Mouse (Mus musculus): ENCODE measurements around the gene Rasd1. TPM values are rescaled to one million over a fixed set of nuclear protein-coding genes. Genes with fewer than 3 reads are reported as not detected.

The Rasd1 gene
- polyA plus RNA-seq, 1 experiment from 2014 or later: 1.2 TPM

- H3K27me3 ChIP-seq (ENCODE audit: control insufficient read depth, insufficient read depth, low read length): peaks cover 16% of the 10 kb centered on the region
- DNase-seq (ENCODE audit: low spot score) (peak; percentile 46), ATAC-seq (ENCODE audit: insufficient read depth, low FRiP score, low TSS enrichment) (no peak)
- peak overlapping the region; percentile 82 for H3K4me2 ChIP-seq (ENCODE audit: low read depth)
- WGBS: 2% methylated on average over 33 of the region's 33 CpGs
- peak overlapping the region; percentile 35 for H3K4me3 ChIP-seq (ENCODE audit: low read depth, low read length)
- peaks cover 13% of the 10 kb centered on the region for H3K4me1 ChIP-seq (ENCODE audit: control insufficient read depth, insufficient read depth, low read length)
- H3K27ac ChIP-seq (ENCODE audit: low read depth, low read length): no peak overlapping the region
- no peaks in the 10 kb centered on the region for H3K36me3 ChIP-seq (ENCODE audit: control insufficient read depth, insufficient read depth, low read length)
- H3K9ac ChIP-seq (ENCODE audit: low read length): peak overlapping the region; percentile 22
- no peaks in the 10 kb centered on the region for H3K9me3 ChIP-seq (ENCODE audit: control insufficient read depth, low read length)
These were observed 483 bp downstream of the Rasd1 start for GRCm38 (mm10) chr11:59964163-59964758.

GRCm38 (mm10) chr11:59963364-59964162 lies 1.2 kb downstream of the Rasd1 start:
- DNase-seq (ENCODE audit: low spot score) (no peak), ATAC-seq (ENCODE audit: insufficient read depth, low FRiP score, low TSS enrichment) (no peak)
- H3K27me3 ChIP-seq (ENCODE audit: control insufficient read depth, insufficient read depth, low read length): peaks cover 16% of the 10 kb centered on the region
- H3K4me2 ChIP-seq (ENCODE audit: low read depth): peak overlapping the region; percentile 82
- H3K36me3 ChIP-seq (ENCODE audit: control insufficient read depth, insufficient read depth, low read length): no peaks in the 10 kb centered on the region
- peaks cover 13% of the 10 kb centered on the region for H3K4me1 ChIP-seq (ENCODE audit: control insufficient read depth, insufficient read depth, low read length)
- H3K9me3 ChIP-seq (ENCODE audit: control insufficient read depth, low read length): no peaks in the 10 kb centered on the region
- H3K27ac ChIP-seq (ENCODE audit: low read depth, low read length): no peak overlapping the region
- peak overlapping the region; percentile 35 for H3K4me3 ChIP-seq (ENCODE audit: low read depth, low read length)
- WGBS: 7% methylated on average over 34 of the region's 34 CpGs
- H3K9ac ChIP-seq (ENCODE audit: low read length): peak overlapping the region; percentile 22; the same call in 1 of the 2 replicates

GRCm38 (mm10) chr11:59962590-59962989 lies 2.2 kb downstream of the Rasd1 start:
- DNase-seq (ENCODE audit: low spot score) (no peak), ATAC-seq (ENCODE audit: insufficient read depth, low FRiP score, low TSS enrichment) (no peak)
- 74% methylated on average over 3 of the region's 3 CpGs for WGBS
- no peak overlapping the region for H3K4me3 ChIP-seq (ENCODE audit: low read depth, low read length)
- H3K27me3 ChIP-seq (ENCODE audit: control insufficient read depth, insufficient read depth, low read length): peaks cover 16% of the 10 kb centered on the region
- H3K4me2 ChIP-seq (ENCODE audit: low read depth): no peak overlapping the region
- H3K9me3 ChIP-seq (ENCODE audit: control insufficient read depth, low read length): no peaks in the 10 kb centered on the region
- no peaks in the 10 kb centered on the region for H3K36me3 ChIP-seq (ENCODE audit: control insufficient read depth, insufficient read depth, low read length)
- H3K9ac ChIP-seq (ENCODE audit: low read length): no peak overlapping the region
- no peak overlapping the region for H3K27ac ChIP-seq (ENCODE audit: low read depth, low read length)
- H3K4me1 ChIP-seq (ENCODE audit: control insufficient read depth, insufficient read depth, low read length): peaks cover 13% of the 10 kb centered on the region

GRCm38 (mm10) chr11:59961338-59961875 lies 3.3 kb downstream of the Rasd1 start:
- 91% methylated on average over 9 of the region's 9 CpGs for WGBS
- H3K9ac ChIP-seq (ENCODE audit: low read length): no peak overlapping the region
- no peak for DNase-seq (ENCODE audit: low spot score)
- no peaks in the 10 kb centered on the region for H3K9me3 ChIP-seq (ENCODE audit: control insufficient read depth, low read length)
- no peaks in the 10 kb centered on the region for H3K36me3 ChIP-seq (ENCODE audit: control insufficient read depth, insufficient read depth, low read length)
- H3K4me1 ChIP-seq (ENCODE audit: control insufficient read depth, insufficient read depth, low read length): peaks cover 13% of the 10 kb centered on the region
- peaks cover 16% of the 10 kb centered on the region for H3K27me3 ChIP-seq (ENCODE audit: control insufficient read depth, insufficient read depth, low read length)
- no peak overlapping the region for H3K4me3 ChIP-seq (ENCODE audit: low read depth, low read length)
- H3K4me2 ChIP-seq (ENCODE audit: low read depth): no peak overlapping the region
- no peak overlapping the region for H3K27ac ChIP-seq (ENCODE audit: low read depth, low read length)
- ATAC-seq (ENCODE audit: insufficient read depth, low FRiP score, low TSS enrichment): no peak

GRCm38 (mm10) chr11:59960476-59961337 lies 4.0 kb downstream of the Rasd1 start:
- H3K4me1 ChIP-seq (ENCODE audit: control insufficient read depth, insufficient read depth, low read length): peaks cover 13% of the 10 kb centered on the region
- no peaks in the 10 kb centered on the region for H3K36me3 ChIP-seq (ENCODE audit: control insufficient read depth, insufficient read depth, low read length)
- no peaks in the 10 kb centered on the region for H3K9me3 ChIP-seq (ENCODE audit: control insufficient read depth, low read length)
- no peak overlapping the region for H3K27ac ChIP-seq (ENCODE audit: low read depth, low read length)
- H3K4me2 ChIP-seq (ENCODE audit: low read depth): no peak overlapping the region
- DNase-seq (ENCODE audit: low spot score): no peak
- 93% methylated on average over 20 of the region's 20 CpGs for WGBS
- H3K4me3 ChIP-seq (ENCODE audit: low read depth, low read length): no peak overlapping the region
- H3K27me3 ChIP-seq (ENCODE audit: control insufficient read depth, insufficient read depth, low read length): peaks cover 16% of the 10 kb centered on the region
- no peak for ATAC-seq (ENCODE audit: insufficient read depth, low FRiP score, low TSS enrichment)
- H3K9ac ChIP-seq (ENCODE audit: low read length): no peak overlapping the region

GRCm38 (mm10) chr11:59959453-59959852 lies 5.3 kb downstream of the Rasd1 start:
- peaks cover 16% of the 10 kb centered on the region for H3K27me3 ChIP-seq (ENCODE audit: control insufficient read depth, insufficient read depth, low read length)
- H3K4me1 ChIP-seq (ENCODE audit: control insufficient read depth, insufficient read depth, low read length): peaks cover 13% of the 10 kb centered on the region
- no peak overlapping the region for H3K4me3 ChIP-seq (ENCODE audit: low read depth, low read length)
- no peak for DNase-seq (ENCODE audit: low spot score)
- no peak overlapping the region for H3K9ac ChIP-seq (ENCODE audit: low read length)
- whole genome bisulfite sequencing: 84% methylated on average over 4 of the region's 4 CpGs
- H3K9me3 ChIP-seq (ENCODE audit: control insufficient read depth, low read length): no peaks in the 10 kb centered on the region
- no peak for ATAC-seq (ENCODE audit: insufficient read depth, low FRiP score, low TSS enrichment)
- H3K4me2 ChIP-seq (ENCODE audit: low read depth): no peak overlapping the region
- H3K36me3 ChIP-seq (ENCODE audit: control insufficient read depth, insufficient read depth, low read length): no peaks in the 10 kb centered on the region
- H3K27ac ChIP-seq (ENCODE audit: low read depth, low read length): no peak overlapping the region

- no peaks in the 10 kb centered on the region for H3K27me3 ChIP-seq (ENCODE audit: control insufficient read depth, insufficient read depth, low read length)
- H3K36me3 ChIP-seq (ENCODE audit: control insufficient read depth, insufficient read depth, low read length): no peaks in the 10 kb centered on the region
- no peak for DNase-seq (ENCODE audit: low spot score)
- H3K4me1 ChIP-seq (ENCODE audit: control insufficient read depth, insufficient read depth, low read length): no peaks in the 10 kb centered on the region
- WGBS: 77% methylated on average over 6 of the region's 6 CpGs
- H3K9me3 ChIP-seq (ENCODE audit: control insufficient read depth, low read length): no peaks in the 10 kb centered on the region
- no peak overlapping the region for H3K4me2 ChIP-seq (ENCODE audit: low read depth)
- no peak overlapping the region for H3K4me3 ChIP-seq (ENCODE audit: low read depth, low read length)
- H3K27ac ChIP-seq (ENCODE audit: low read depth, low read length): no peak overlapping the region
- no peak overlapping the region for H3K9ac ChIP-seq (ENCODE audit: low read length)
- ATAC-seq (ENCODE audit: insufficient read depth, low FRiP score, low TSS enrichment): no peak
These were observed 8.0 kb downstream of the Rasd1 start for GRCm38 (mm10) chr11:59956749-59957148.

- no peaks in the 10 kb centered on the region for H3K27me3 ChIP-seq (ENCODE audit: control insufficient read depth, insufficient read depth, low read length)
- no peak overlapping the region for H3K9ac ChIP-seq (ENCODE audit: low read length)
- no peak for ATAC-seq (ENCODE audit: insufficient read depth, low FRiP score, low TSS enrichment)
- DNase-seq (ENCODE audit: low spot score): no peak
- no peaks in the 10 kb centered on the region; the same call in 1 of the 2 replicates for H3K36me3 ChIP-seq (ENCODE audit: control insufficient read depth, insufficient read depth, low read length)
- WGBS: 88% methylated on average over 14 of the region's 14 CpGs
- no peak overlapping the region for H3K27ac ChIP-seq (ENCODE audit: low read depth, low read length)
- no peak overlapping the region for H3K4me2 ChIP-seq (ENCODE audit: low read depth)
- H3K4me1 ChIP-seq (ENCODE audit: control insufficient read depth, insufficient read depth, low read length): no peaks in the 10 kb centered on the region
- H3K9me3 ChIP-seq (ENCODE audit: control insufficient read depth, low read length): no peaks in the 10 kb centered on the region
- no peak overlapping the region for H3K4me3 ChIP-seq (ENCODE audit: low read depth, low read length)
These were observed 11.9 kb downstream of the Rasd1 start for GRCm38 (mm10) chr11:59952892-59953291.

Measured in neural tube, embryonic 11.5 days (tissue).